Mouse (Mus musculus) monocyte, adult 5-6 weeks (primary cell): ENCODE results near the gene Dexi. TPM values are rescaled to one million over a fixed set of nuclear protein-coding genes. Genes with fewer than 3 reads are reported as not detected.

ENCODE experiments used
- ATAC-seq: fragments of 153-309, 156-312 bp; replicated peaks from 2 replicates; pipeline ENCODE4 v1.8.0; 2017; ENCODE audit warnings: mild to moderate bottlenecking; ENCODE audit not compliant: low TSS enrichment, insufficient number of reproducible peaks, severe bottlenecking, poor library complexity, low FRiP score
- total RNA-seq: library from RNA; stranded (forward); fragments of 200-1000, 200-491, 200-594 nt; gene quantifications from 3 replicates; pipeline ENCODE4 v1.2.3, GENCODE M21; 2017

The Dexi gene
- total RNA-seq = 4.7 to 11.4 TPM (median 10.3 TPM) in 3 replicates

DNA sequence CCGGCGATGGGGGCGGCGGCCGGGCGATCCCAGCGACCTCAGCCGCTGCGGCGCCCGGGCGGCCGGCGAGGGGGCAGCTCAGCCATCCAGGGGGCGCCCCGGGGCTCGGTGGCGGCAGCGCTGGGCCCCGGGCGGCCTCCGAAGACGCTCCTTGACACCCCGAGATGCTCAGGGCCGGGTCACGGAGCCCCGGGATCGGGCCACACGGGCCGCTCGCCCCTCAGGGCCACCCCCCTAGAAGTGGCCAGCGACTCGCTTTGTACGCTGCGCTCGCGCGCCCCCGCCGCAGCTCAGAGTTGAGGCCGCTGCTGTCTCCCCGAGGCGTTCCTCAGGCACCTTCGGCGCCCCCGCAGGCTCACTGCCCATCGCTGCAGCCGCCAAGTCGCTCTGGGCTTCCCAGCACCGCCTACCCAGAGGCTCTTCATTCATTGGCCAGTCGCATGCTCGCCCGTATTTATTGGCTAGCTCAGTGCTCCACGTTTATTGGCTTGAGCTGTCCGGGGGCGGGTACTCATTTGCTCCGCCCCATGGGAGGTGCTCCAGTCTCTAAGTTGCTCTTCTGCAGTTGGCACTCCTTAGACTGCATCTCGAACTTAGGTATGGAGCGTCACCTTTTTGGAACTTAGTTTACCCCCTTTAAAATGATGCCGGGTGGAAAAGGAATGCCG lies at the start of gene Dexi:
TSS of gene Dexi (minus strand) at position 357 of the 668 bp plus-strand sequence.
- ATAC-seq = peak; percentile 90

DNA sequence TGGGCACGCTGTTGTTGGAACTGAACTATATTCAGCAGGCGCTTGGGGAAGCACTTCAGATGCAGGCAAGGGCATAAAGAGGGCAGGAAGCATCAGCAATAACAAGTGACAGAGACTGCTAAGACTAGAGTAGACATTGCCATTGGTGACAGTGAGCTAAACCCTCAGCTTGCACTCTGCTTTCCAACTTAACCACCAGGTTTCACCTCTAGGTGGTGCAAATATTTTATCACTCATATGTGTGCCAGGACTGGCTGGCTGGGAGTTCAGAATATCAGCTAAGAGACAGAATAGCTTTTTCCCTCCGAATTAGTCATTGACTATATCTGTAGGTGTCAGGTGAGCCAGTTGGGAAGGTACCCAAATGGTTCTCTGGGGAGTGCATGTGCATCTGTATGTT lies 43.7 kb upstream of the Dexi start:
- no peak for ATAC-seq

DNA sequence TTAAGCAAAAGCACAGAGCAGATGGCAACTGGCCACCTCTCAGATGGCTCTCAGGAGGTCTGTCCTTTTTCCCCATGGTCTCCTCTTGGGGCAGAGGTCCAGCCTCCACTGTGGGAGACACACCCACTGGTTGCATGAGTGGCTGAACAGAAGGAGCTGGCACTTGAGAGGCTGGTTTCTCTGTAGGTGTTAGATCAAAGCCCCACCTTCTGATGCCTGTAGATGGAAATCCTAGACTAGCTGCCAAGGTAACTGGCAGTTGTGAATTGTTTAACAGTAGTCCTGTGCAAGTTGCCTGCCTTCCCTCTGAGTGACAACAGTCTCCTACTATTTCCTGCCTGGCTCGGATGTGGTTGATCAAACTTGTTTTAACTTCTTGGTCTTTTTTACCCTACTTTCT lies 42.3 kb upstream of the Dexi start:
- ATAC-seq = no peak

DNA sequence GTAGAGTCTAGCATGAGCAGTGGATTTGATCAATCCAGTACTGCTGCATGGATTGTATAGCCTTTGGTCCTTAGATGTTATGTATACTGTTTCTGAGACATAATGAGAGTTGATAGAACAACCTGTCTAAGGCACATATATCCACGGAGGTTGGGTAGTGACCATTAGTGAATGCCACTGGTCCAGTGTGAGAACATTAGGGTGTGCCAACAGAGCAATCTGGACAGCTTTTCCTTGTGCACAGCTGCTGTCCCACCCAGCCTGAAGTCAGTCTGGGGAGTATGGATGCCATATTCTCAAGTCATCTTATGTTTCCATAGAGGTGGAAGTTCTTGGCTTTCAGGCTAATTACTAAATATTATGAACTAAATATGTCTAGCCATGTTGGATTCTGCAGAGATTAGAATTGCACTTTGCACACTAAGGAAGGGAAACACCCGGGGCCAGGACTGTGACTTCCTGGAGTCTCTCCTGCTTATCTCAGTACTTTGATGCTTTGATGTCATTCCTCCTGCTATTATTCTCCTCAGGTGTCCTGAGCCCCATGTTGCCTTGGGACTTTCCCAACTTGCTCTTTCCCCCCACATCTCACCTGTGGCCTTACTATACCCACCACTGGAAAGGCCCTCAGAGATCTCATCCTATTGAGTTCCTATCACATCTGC lies 38.5 kb upstream of the Dexi start:
- no peak for ATAC-seq

DNA sequence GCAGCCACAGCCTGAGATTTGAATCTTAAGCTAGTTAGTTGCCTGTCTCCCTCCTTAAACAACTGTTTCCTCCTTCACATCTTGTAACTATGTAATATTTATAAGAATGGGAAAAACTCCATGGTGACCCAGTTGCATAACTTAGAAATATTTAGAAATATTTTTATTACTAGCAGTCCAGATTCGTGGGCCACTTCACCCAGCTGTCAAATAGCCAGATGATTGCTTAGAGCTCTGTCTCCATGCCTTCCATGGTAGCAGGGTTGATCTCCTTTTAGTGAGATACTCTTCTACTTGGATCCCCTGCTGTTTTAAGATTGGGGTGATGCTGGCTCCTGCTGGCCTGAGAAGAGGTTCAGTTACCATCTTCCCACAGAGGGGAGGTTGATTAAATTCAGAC lies 35.5 kb upstream of the Dexi start:
- no peak for ATAC-seq

DNA sequence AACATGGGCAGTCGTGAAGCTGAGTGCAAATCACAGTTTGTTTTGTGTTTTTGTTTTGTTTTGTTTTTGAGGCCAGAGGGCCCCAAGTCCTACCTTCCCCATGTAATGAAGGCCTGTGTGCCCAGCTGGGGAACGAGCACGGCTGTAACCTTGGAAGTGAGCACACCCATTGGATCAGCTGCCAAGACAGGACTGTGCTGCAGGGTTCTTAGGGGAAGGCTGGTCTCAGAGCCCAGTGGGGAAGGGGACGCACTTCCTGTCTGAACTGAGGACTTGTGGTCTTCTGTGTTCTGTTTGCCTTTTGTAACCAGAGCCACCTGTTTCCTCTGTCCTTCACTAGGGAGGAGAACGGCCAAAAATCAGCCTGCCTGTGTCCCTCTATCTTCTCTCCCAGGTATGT lies 34.7 kb upstream of the Dexi start:
- ATAC-seq = no peak

DNA sequence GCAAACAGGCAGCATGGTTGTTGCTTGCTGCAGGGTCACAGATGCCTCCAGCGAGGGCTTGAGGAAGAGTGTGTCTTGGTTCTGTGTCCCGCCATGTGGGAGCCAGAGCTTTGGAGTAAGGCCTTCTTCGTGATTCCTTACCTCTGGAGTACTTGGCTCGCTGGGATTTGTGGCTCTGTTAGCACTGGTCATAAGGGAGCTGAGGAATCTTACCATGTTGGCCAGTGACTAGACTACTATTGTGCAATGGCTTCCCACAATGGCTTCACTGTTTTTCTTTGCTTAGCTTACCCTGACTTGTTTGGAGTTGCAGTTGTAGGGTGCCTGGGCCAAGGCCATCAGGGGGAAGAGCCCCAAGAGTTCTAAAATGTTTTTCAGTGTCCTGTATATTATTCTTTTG lies 33.1 kb upstream of the Dexi start:
- ATAC-seq = no peak

DNA sequence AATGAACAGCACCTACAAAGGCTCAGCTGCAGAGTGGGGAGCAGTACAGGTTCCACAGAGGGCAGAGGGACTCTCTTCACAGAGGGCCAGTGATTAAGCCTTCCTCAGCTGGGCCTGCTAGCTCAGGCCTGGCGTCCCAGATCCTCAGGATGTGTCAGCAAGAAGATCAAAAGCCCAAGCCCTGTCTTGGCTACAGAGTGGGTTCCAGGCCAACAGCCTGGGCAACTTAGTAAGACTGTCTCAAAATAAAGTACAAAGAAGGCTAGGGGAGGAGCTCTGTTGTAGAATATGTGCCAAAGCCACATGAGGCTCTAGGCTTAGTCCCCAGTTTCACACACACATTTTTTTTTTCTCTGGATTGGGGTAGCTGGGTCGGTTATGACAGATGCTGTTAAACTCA lies 32.1 kb upstream of the Dexi start:
- ATAC-seq = no peak

DNA sequence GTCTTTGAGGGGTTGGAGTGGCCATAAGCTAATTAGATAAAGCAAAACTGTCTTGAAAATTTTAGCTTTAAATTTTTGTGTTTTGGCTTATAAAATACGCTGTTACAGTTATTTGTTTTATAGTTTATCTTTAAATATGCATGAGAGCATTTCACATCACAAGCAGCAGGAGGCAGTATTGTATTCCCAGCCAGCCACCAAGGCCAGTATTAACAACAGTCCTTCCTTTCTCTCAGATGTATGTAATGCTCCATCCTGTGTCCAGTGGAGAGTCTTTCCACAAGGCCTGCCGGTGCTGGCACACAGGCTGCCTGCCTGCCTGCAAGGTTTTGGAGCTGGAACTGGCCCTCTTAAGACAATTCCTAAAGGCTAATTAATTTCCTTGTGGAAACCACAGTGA lies 29.0 kb upstream of the Dexi start:
- ATAC-seq = no peak

DNA sequence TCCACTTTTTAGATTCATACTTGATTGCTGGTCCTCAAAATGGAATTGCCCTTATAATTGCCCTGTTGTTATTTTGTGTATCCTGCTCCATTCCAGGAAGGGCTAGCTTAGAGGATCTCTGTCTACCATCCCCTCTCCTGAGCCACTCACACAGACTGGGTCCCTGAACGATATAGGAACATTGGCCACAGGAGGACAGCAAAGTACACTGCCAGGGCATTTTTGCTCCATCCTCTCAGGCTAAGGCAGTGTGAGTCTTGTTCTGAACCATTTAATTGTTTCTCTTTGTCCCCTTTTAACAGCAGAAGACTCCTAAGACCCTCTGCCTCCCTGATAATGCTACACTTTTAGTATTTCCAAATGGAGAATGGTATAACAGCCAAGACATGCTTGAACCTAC lies 27.9 kb upstream of the Dexi start:
- ATAC-seq = no peak

DNA sequence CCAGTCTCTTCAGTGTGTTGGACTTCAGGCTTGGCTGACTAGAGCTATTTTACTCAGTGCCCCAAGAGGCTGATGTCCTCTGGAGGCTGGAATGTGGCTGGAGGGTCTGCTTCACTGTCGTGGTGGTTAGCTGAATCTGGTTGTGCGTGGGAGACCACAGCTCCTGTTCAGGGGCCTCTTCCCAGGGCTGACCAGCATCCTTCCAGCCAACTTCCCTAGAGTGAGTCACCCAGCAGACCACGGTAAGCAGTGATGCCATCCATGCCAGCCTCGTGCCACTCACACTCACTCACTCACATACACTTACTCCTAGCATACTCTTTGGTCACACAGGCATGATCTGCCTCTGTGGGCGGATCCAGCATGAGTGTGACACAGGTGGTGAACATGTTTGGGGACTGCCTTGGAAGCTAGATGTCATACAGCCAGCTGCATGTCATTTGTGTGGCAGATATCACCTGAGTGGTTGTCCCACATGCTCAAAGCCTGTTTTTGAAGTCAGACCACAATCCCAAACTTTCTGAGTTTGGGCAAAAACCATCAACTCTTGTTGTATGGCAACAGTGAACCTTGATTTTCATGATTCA lies 27.0 kb upstream of the Dexi start:
- ATAC-seq = no peak

DNA sequence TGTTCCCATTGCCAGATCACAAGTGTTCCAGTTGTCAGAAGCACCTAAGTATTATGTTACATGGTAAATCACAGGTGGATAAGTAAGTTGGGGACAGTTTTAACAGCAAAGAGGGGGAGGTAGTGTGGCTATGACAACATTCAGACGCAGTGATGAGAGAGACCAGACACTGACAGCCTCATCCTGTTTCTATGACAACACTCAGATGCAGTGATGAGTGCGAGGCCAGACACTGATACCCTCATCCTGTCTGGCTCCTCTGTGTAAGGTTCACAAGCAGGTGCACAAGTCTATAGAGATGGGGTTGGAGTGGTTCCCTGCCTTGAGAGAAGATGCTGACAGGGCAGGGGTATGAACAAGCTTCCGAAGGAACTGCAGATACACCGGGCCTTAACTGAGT lies 24.3 kb upstream of the Dexi start:
- ATAC-seq = no peak

DNA sequence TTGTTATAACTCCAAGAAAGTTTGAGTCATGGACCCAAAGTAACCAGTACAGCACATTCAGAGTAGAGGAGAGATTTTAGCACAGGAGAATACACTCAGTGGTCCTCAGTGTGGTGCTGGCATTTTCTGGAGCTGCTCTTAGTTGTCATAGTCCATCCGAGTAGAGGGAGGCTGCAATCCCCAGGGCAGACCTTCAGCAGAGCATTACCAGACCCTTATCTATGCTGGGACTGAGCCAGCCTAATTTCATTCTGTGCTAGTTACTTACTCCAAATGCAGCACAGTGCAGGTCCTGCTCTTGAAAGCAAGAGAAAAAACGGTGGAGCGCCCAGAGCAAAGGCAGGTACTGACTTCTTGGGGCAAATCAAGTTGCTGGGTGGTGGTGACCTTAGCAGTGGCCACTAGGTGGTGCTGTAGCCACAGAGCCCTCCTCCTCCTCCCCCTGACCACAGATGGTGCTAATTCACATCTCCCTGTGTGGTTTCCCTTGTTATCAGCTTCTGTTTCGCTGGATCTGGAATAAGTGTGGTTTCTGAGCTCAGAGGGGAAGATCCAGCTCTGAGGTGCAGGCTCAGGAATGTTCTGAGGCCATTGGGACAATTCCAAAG lies 22.5 kb upstream of the Dexi start:
- peak; percentile 61; the same call in 1 of the 2 replicates for ATAC-seq

DNA sequence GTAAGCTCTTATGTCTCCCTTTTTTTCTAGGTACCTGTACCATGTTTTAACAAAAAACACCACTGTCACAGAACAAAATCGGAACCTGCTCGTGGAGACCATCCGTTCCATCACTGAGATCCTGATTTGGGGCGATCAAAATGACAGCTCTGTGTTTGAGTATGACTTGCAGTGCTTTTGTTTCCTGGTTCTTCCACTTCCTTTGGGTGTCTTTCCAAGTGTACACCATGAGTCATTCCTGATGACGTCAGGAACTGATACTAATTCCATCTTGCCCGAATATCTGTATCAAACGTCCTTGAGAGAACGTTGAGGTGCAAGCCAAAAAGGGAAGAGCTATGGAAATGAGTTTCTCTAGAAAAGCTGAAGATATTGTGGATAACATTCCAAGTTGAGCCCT lies 17.1 kb upstream of the Dexi start:
- ATAC-seq = no peak

DNA sequence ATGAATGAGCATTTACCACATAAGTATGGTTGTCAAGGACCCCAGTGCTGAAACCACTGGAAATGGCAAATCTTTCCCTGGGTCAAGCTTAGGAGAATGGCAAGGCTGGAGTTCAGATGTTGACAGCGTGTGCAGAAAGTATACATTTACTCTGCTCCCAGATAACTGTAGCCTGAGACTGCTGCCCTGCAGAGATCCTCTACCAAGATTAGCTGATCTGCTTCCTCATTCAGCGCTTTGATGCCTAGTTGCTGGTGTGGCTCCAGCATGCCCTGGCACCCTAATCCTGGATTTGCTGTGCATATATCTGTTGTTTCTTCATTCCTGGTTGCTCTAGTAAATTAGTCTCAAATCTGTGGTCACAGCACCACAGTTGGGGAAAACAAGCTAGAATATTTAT lies 11.0 kb upstream of the Dexi start:
- no peak for ATAC-seq

DNA sequence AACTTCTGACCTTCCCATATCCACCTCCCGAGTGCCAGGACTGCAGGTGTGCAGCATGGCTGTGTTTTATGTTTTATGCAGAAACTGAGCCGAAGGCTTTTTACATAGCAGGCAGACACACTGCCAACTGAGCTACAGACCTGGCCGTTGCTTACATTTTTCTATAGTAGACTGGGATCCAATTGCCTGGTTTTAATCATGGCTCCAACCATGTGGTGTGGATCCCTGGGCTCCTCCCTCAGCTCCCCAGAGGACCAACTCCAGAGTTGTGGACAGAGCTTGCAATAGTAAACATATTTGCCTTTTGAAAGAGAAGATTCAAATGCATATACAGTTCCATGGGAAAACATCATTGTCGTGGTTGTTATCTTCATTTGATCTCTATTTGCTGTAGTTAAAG lies 8.7 kb upstream of the Dexi start:
- no peak for ATAC-seq

DNA sequence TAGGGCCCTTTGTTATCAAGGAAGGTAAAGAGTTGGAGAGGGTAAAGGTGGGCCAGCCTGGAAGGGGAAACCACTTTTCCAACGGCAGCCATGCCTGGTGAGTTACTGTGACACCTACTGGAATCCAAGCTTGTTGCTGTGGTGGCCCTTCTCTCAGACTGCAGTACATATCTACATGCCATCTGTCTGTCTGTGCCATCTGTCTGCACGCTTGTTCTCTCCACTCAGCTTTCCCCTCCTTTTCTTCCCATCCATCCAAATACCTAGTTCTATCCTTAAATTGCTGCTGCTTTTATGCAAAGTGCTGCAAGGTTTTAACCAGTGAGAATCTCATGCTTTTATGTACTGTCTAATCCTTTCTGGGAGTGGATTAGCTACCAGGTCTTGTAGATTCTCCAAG lies 6.7 kb upstream of the Dexi start:
- ATAC-seq = no peak

DNA sequence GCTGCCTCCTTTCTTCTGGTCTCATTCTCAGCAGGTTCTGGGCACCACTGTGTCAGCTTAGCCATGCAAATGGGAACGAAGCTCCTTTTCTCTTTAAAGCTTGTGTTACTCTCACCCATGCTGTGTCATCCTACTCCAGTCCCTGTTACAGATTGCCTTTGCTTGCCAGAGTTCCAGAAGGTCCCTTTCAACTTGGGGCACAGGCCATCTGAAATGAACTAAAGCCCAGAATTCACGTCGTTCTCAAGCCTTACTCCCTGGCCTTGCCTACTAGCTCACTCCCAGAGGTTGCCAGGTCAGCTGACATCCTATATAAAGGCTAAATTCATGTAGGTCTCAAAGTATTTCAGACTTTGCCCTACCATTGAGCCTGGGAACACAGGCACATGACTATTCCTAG lies 6.1 kb upstream of the Dexi start:
- ATAC-seq = no peak

DNA sequence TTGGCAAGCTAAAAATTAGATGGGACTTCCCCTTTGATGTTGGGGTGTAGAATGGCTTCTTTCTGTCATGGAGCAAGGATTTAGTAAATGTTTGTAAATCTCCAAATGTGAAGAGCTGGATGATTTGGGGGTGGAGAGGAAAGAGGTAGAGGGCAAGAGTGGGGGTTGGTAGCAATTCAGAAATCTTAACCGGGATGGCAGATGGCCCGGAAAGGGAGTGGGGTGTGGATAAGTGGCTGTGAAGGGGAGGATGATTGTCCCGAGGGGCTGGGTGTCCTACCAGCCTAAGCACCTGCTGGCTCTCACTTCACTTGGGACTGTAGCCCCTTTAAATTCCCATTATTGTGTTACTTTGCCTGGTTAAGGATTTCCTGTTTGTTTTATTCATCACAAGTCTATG lies 4.0 kb upstream of the Dexi start:
- ATAC-seq = no peak
